Mouse (Mus musculus) T-cell, adult 2 months (primary cell): Measurements from ENCODE around the gene Rnps1.

Experiments used
- DNase-seq: peaks from one replicate; pipeline ENCODE4 v3.0.0; 2022; ENCODE audit warnings: low spot score

The Rnps1 gene

GRCm38 (mm10) chr17:24469910-24470602 is 55.7 kb downstream of the Rnps1 start, which contains the start of the genes E4f1 and Pgp:
E4f1 (minus strand) TSS chr17:24470313.
Pgp (plus strand) TSS chr17:24470392.
- peak; percentile 98 for DNase-seq

GRCm38 (mm10) chr17:24470701-24471527 is 56.5 kb downstream of the Rnps1 start:
- DNase-seq = no peak

- DNase-seq = no peak
Observed at GRCm38 (mm10) chr17:24472512-24472911, 58.1 kb downstream of the Rnps1 start.

GRCm38 (mm10) chr17:24473612-24474275 is 59.4 kb downstream of the Rnps1 start, which contains the start of gene Bricd5:
Bricd5 (plus strand) TSS chr17:24473884.
- DNase-seq = no peak

- DNase-seq = no peak
Observed at GRCm38 (mm10) chr17:24474557-24474956, 60.2 kb downstream of the Rnps1 start.
